In the genomic region with DNA sequence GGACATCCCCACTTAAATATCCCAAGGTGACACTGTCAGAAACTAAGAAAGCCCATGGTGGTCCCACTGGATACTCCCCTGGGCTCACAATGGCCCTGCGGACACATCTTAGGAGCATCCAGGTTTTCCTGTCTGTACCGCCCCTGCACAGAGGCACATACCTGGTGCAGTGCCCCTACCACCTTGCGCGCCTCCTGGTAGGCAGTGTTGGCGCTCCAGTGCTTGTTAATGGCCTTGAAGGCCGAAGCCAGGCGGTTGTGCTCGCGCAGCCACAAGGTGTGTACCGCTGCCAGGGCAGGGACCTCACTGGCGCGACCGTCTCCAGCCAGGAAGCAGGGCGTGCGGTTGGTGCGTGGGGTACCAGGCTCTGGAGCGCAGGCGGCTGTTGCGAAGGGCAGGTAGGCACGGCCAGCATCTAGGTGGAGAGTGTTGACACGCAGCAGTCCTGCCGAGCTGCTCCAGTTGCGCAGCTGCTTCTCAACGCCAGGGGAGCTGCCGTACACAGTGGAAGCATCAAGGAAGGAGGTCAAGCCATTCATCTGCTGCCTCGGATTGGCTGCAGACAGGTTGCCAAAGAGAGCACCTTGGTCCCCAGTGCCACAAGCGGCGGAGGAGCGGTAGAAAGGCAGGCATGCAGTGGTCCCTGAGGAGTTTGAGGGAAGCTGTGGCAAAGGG, we compare ENCODE assay signal across 11 mouse cellular contexts. TPM values are rescaled to one million over a fixed set of nuclear protein-coding genes. Genes with fewer than 3 reads are reported as not detected.
DNase-seq lines count a peak whose midpoint lies in the region; ATAC-seq and TF ChIP-seq lines count a peak whose summit lies in the region.
"Had no signal": no experiment of that assay in that cellular context is flagged by ENCODE, and none has a peak within 500 bp of the region (broad histone marks: within the 10 kb centered on the region; RNA-seq: fewer than 3 reads in every experiment).

No protein-coding gene starts in this region.

- H3K27me3 ChIP-seq in lung, embryonic 16.5 days (ENCODE audit: control insufficient read depth, insufficient read depth, low read depth, low read length) = no peaks in the 10 kb centered on the region; the same call in 1 of the 2 replicates
- peaks cover 19% of the 10 kb centered on the region for H3K27me3 ChIP-seq in heart, embryonic 13.5 days (replicated peaks)
- H3K27me3 ChIP-seq in midbrain, postnatal 0 days (ENCODE audit: insufficient read depth, low read length) = no peaks in the 10 kb centered on the region

- peak; percentile 51; the same call in 1 of the 2 replicates for ATAC-seq in lung, embryonic 16.5 days (ENCODE audit: low read depth)
- no peak for ATAC-seq in heart, embryonic 13.5 days (ENCODE audit: extremely low read depth, insufficient number of reproducible peaks, low FRiP score, low TSS enrichment)
- ATAC-seq in midbrain, postnatal 0 days (ENCODE audit: low FRiP score) = peak; percentile 71

- H3K4me3 ChIP-seq in lung, embryonic 16.5 days (ENCODE audit: low read length) = no peak overlapping the region
- no peak overlapping the region for H3K4me3 ChIP-seq in heart, embryonic 13.5 days
- H3K4me3 ChIP-seq in midbrain, postnatal 0 days (ENCODE audit: low read depth, low read length) = no peak overlapping the region
- H3K4me3 ChIP-seq: midbrain, embryonic 12.5 days had no signal

- peak; percentile 7 to 13 for DNase-seq in cerebellum, postnatal 10 days
- DNase-seq in cerebellum, adult 18-20 months = no peak
- DNase-seq in lung, postnatal 10 days = no peak
- peak; percentile 32 for DNase-seq in midbrain, postnatal 0 days (ENCODE audit: low spot score)
- DNase-seq in layer of hippocampus, postnatal 10 days (ENCODE audit: low spot score in 2 of 2) = no peak
- no peak for DNase-seq in left cerebral cortex, adult 18-20 months (ENCODE audit: low spot score in 2 of 2)
- DNase-seq: adrenal gland, postnatal 36 days; kidney, adult 9 months had no signal

- H3K9ac ChIP-seq in lung, embryonic 16.5 days (ENCODE audit: low read length) = no peak overlapping the region
- H3K9ac ChIP-seq in heart, embryonic 13.5 days = no peak overlapping the region
- H3K9ac ChIP-seq in midbrain, postnatal 0 days (replicated peaks; ENCODE audit: low read length, poor library complexity, severe bottlenecking) = no peak overlapping the region
- H3K9ac ChIP-seq: midbrain, embryonic 12.5 days had no signal

- H3K4me1 ChIP-seq in lung, embryonic 16.5 days (replicated peaks; ENCODE audit: control insufficient read depth, insufficient read depth, low read length) = no peaks in the 10 kb centered on the region
- H3K4me1 ChIP-seq in heart, embryonic 13.5 days = no peaks in the 10 kb centered on the region
- H3K4me1 ChIP-seq in midbrain, postnatal 0 days (ENCODE audit: insufficient read depth, low read length) = no peaks in the 10 kb centered on the region
- H3K4me1 ChIP-seq: midbrain, embryonic 12.5 days had no signal

- TF ChIP-seq CTCF in midbrain, postnatal 0 days (IDR thresholded peaks at IDR 0.05) = peak; percentile 63

- H3K9me3 ChIP-seq in lung, embryonic 16.5 days (ENCODE audit: control insufficient read depth, low read length) = no peaks in the 10 kb centered on the region
- no peaks in the 10 kb centered on the region for H3K9me3 ChIP-seq in heart, embryonic 13.5 days
- no peaks in the 10 kb centered on the region for H3K9me3 ChIP-seq in midbrain, postnatal 0 days (ENCODE audit: low read length)
- H3K9me3 ChIP-seq: midbrain, embryonic 12.5 days had no signal

- H3K4me2 ChIP-seq in lung, embryonic 16.5 days (ENCODE audit: low read depth, low read length) = 0 out of 2 replicates have a peak overlapping the region, but pooled peaks have one; percentile 27
- H3K4me2 ChIP-seq in heart, embryonic 13.5 days = peak overlapping the region; percentile 52
- no peak overlapping the region for H3K4me2 ChIP-seq in midbrain, postnatal 0 days (ENCODE audit: low read depth, low read length, poor library complexity, severe bottlenecking)
- H3K4me2 ChIP-seq: midbrain, embryonic 12.5 days had no signal

- H3K27ac ChIP-seq in lung, embryonic 16.5 days (ENCODE audit: low read length) = no peak overlapping the region
- H3K27ac ChIP-seq in heart, embryonic 13.5 days (replicated peaks) = no peak overlapping the region
- no peak overlapping the region for H3K27ac ChIP-seq in midbrain, postnatal 0 days (ENCODE audit: low read depth, low read length)
- H3K27ac ChIP-seq: midbrain, embryonic 12.5 days had no signal

- 32% methylated on average over 29 of the region's 29 CpGs for WGBS in lung, embryonic 16.5 days
- 28% methylated on average over 29 of the region's 29 CpGs for WGBS in heart, embryonic 13.5 days
- WGBS in midbrain, postnatal 0 days = 39% methylated on average over 29 of the region's 29 CpGs

- H3K36me3 ChIP-seq in lung, embryonic 16.5 days (ENCODE audit: control insufficient read depth, insufficient read depth, low read length) = no peaks in the 10 kb centered on the region
- H3K36me3 ChIP-seq in heart, embryonic 13.5 days = no peaks in the 10 kb centered on the region
- no peaks in the 10 kb centered on the region for H3K36me3 ChIP-seq in midbrain, postnatal 0 days (ENCODE audit: insufficient read depth, low read length)
- H3K36me3 ChIP-seq: midbrain, embryonic 12.5 days had no signal

RNA-seq across cellular contexts. Expression of a gene that starts 29.4 kb away (rescaled TPM):
- polyA plus RNA-seq in lung, embryonic 16.5 days (2015; fragmentation: Nextera tagmentation; extraction: Ambion mirVana) = not detected in 2 replicates
- polyA plus RNA-seq in heart, embryonic 13.5 days (2015; fragmentation: Nextera tagmentation; extraction: Ambion mirVana) = 0.08 TPM in 1 of 2 replicates, not detected in the other
- total RNA-seq in midbrain, postnatal 0 days (2014; rRNA removed) = 0.05 and 0.49 TPM in 2 replicates
- polyA plus RNA-seq in midbrain, postnatal 0 days (2015; fragmentation: Nextera tagmentation; extraction: Ambion mirVana) = 0.54 and 0.59 TPM in 2 replicates
- total RNA-seq in layer of hippocampus, postnatal 10 days (2021) = under 1 TPM; 0.22 to 0.59 TPM
- total RNA-seq in left cerebral cortex, adult 18-20 months (2021) = under 1 TPM; 0.40 to 0.77 TPM
- total RNA-seq: adrenal gland, postnatal 36 days had no signal
- polyA plus RNA-seq: midbrain, embryonic 12.5 days had no signal

Comparison
In these comparisons a context has a peak if more than half of its experiments do, and no peak if none do; other contexts are left out.
1. DNase-seq: peak in cerebellum, postnatal 10 days (2 of 2) and midbrain, postnatal 0 days (single experiment); none in cerebellum, adult 18-20 months (0 of 2), lung, postnatal 10 days (single experiment), layer of hippocampus, postnatal 10 days (0 of 2) and left cerebral cortex, adult 18-20 months (0 of 2).